Mouse (Mus musculus) liver, embryonic 14.5 days (tissue): Measurements from ENCODE around the gene Ggcx. TPM values are rescaled to one million over a fixed set of nuclear protein-coding genes. Genes with fewer than 3 reads are reported as not detected.

Source experiments
- ATAC-seq: fragments of 200-750 bp; cut with Nextera tagmentation; 2 replicates; pipeline ENCODE4 v1.8.0; 2017; ENCODE audit warnings: moderate number of reproducible peaks, mild to moderate bottlenecking, moderate library complexity; ENCODE audit not compliant: insufficient read depth
- DNase-seq, 3 experiments: peaks; one replicate each; pipeline ENCODE4 v3.0.0-alpha.2; 2012 to 2013; ENCODE audit warnings: low read depth in 3 of 3, low spot score in 3 of 3
- H3K27ac ChIP-seq: fragments of 300-500 bp; sonication (generic); 2 replicates; pipeline ENCODE4 v1.5.1; 2014; ENCODE audit warnings: moderate library complexity, mild to moderate bottlenecking, control low read depth, inconsistent platforms
- H3K27me3 ChIP-seq: fragments of 300-500 bp; sonication (generic); 2 replicates; pipeline ENCODE4 v1.6.1; 2014; ENCODE audit warnings: mild to moderate bottlenecking, low read length, moderate library complexity; ENCODE audit not compliant: control insufficient read depth, insufficient read depth
- H3K36me3 ChIP-seq: fragments of 300-500 bp; sonication (generic); replicated peaks from 2 replicates; pipeline ENCODE4 v1.6.1; 2014; ENCODE audit warnings: low read depth; ENCODE audit not compliant: control insufficient read depth, insufficient read depth
- H3K4me1 ChIP-seq, 2 experiments: fragments of 200-500 bp in 1 of 2; fragments of 300-500 bp in 1 of 2; sonication (generic) in 1 of 2; replicated peaks; 2 replicates each; pipeline ENCODE4 v1.6.1; 2012 to 2014; ENCODE audit warnings: antibody characterized with exemption in 1 of 2, inconsistent platforms in 1 of 2, low read length in 1 of 2; ENCODE audit not compliant: control insufficient read depth in 2 of 2, insufficient read depth in 2 of 2
- H3K4me2 ChIP-seq: fragments of 300-500 bp; sonication (generic); 2 replicates; pipeline ENCODE4 v1.6.1; 2014; ENCODE audit warnings: low read depth, mild to moderate bottlenecking, control low read depth, moderate library complexity
- H3K4me3 ChIP-seq, 2 experiments: fragments of 200-500 bp in 1 of 2; fragments of 300-500 bp in 1 of 2; sonication (generic) in 1 of 2; 2 replicates each; pipeline ENCODE4 v1.5.1; 2012 to 2014; ENCODE audit warnings: low read depth in 2 of 2, low read length in 2 of 2, mild to moderate bottlenecking in 2 of 2, control low read depth in 1 of 2, inconsistent platforms in 1 of 2, moderate library complexity in 1 of 2; ENCODE audit not compliant: insufficient read depth in 1 of 2
- H3K9ac ChIP-seq: fragments of 300-500 bp; sonication (generic); replicated peaks from 2 replicates; pipeline ENCODE4 v1.6.1; 2014; ENCODE audit warnings: mild to moderate bottlenecking, control low read depth, moderate library complexity
- H3K9me3 ChIP-seq: fragments of 300-500 bp; sonication (generic); 2 replicates; pipeline ENCODE4 v1.6.1; 2016; ENCODE audit warnings: low read length, mixed read lengths; ENCODE audit not compliant: control insufficient read depth
- CTCF ChIP-seq: IDR thresholded peaks from 2 replicates; pipeline ENCODE4 v1.5.1; 2016; ENCODE audit warnings: antibody characterized with exemption, low read depth, control low read depth
- EP300 ChIP-seq: IDR thresholded peaks from 2 replicates; pipeline ENCODE4 v1.6.1; 2016; ENCODE audit warnings: antibody characterized with exemption, low read depth
- WGBS: fragments of 180-500 bp; shearing (Covaris S2); extraction: QIAGEN DNeasy Blood & Tissue Kit; methylation state at CpG from one replicate; pipeline ENCODE4 v1.1.7; 2014; ENCODE audit not compliant: insufficient replicate concordance; 5-methylcytosine and 5-hydroxymethylcytosine counted together
- polyA plus RNA-seq, 2 experiments: library from polyadenylated mRNA; depleted of rRNA in 1 of 2; stranded (reverse) in 1 of 2; unstranded in 1 of 2; fragments of >200 nt; fragmentation: Nextera tagmentation in 1 of 2; extraction: Ambion mirVana in 1 of 2; gene quantifications; 2 replicates each; pipeline versions ENCODE4 v1.2.1 to v1.2.3; 2012 to 2014

Gene Ggcx
- polyA plus RNA-seq, 2 experiments: 5.7 to 11.3 TPM

DNA sequence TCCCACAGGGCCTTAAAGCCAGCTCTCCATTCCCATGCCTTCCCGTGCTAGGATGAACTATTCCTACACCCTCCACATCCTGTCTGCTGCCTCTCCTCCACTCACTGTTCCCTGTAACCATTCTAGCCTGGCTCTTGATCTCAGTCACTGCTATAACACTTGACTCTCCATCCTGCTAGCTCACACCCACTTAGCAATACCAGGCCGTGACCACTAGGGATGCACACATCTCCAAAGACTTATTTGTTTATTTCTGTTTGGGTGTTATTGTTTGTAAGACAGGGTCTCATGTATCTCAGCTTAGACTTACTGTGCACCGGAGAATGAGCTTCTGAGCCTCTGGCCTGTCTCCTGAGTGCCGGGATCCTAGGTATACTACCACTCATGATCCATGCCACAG is 44.6 kb upstream of the Ggcx start:
- TF ChIP-seq EP300 (no peak), CTCF (peak; percentile 49)
- peaks cover 9% of the 10 kb centered on the region; the same call in 1 of the 2 replicates for H3K36me3 ChIP-seq
- H3K27me3 ChIP-seq: no peaks in the 10 kb centered on the region
- no peak for DNase-seq
- no peak overlapping the region for H3K9ac ChIP-seq
- H3K4me3 ChIP-seq: no peak overlapping the region
- WGBS: 74% methylated on average over 4 of the region's 4 CpGs
- H3K4me1 ChIP-seq: peaks cover 6 to 33% of the 10 kb centered on the region in 2 experiments
- no peak overlapping the region for H3K4me2 ChIP-seq
- no peaks in the 10 kb centered on the region for H3K9me3 ChIP-seq
- H3K27ac ChIP-seq: no peak overlapping the region
- no peak for ATAC-seq

DNA sequence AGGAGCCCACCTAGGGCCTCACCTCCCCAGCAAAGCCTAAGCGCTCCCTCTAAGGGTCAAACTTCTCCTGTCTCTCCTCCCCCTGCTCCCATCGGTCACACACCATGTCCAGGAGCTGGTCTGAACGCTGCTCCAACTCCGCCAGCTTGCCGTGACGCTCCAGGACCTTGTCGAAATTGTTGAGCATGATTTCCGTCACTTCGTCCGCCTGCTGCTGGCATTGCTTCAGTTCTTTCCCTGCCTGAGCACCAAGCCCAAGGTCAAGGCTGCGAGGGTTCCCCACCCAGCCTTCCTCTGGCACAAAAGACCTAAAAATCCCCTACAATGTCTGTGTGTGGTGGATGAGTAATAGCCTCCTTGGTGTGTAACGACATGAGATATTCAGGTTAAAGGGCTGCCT is 44.0 kb upstream of the Ggcx start:
- Histone ChIP-seq H3K4me3 (no peak overlapping the region), H3K4me2 (no peak overlapping the region), H3K27ac (no peak overlapping the region), H3K9me3 (no peaks in the 10 kb centered on the region), H3K4me1 (peaks cover 12 to 38% of the 10 kb centered on the region in 2 experiments), H3K27me3 (no peaks in the 10 kb centered on the region), H3K9ac (no peak overlapping the region), H3K36me3 (peaks cover 9% of the 10 kb centered on the region; the same call in 1 of the 2 replicates)
- no peak for TF ChIP-seq CTCF
- no peak for TF ChIP-seq EP300
- DNase-seq (no peak), ATAC-seq (no peak)
- 79% methylated on average over 12 of the region's 12 CpGs for WGBS

DNA sequence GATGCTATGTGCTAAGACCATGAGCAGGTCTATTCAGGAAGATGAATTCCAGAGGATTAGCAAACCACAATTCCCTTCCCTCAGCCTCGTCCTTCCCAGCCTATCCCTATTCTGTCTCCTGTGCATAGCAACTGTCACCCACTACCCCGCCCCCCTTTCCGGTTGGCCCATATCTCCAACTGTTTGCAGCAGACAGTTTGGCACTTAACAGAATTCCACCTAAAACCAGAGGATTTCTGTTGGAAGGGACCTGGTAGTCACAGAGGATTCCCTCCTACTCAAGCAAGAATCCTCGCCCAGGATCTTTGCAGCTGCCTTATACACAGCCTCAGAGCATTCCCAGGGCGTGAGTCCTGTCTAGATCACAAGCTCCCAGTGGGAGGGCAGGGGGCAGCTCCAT is 43.0 kb upstream of the Ggcx start:
- H3K27ac ChIP-seq: no peak overlapping the region
- H3K4me2 ChIP-seq: no peak overlapping the region
- H3K27me3 ChIP-seq: no peaks in the 10 kb centered on the region
- no peak for DNase-seq
- WGBS: 62% methylated on average over 5 of the region's 5 CpGs
- ATAC-seq: no peak
- TF ChIP-seq EP300 (no peak), CTCF (no peak)
- H3K4me3 ChIP-seq: no peak overlapping the region
- H3K9me3 ChIP-seq: no peaks in the 10 kb centered on the region
- H3K9ac ChIP-seq: no peak overlapping the region
- H3K36me3 ChIP-seq: peaks cover 9% of the 10 kb centered on the region; the same call in 1 of the 2 replicates
- H3K4me1 ChIP-seq: peaks cover 14 to 40% of the 10 kb centered on the region in 2 experiments

- peaks cover 9% of the 10 kb centered on the region; the same call in 1 of the 2 replicates for H3K36me3 ChIP-seq
- no peak overlapping the region for H3K4me2 ChIP-seq
- DNase-seq (no peak), ATAC-seq (no peak)
- H3K9ac ChIP-seq: no peak overlapping the region
- no peak overlapping the region for H3K27ac ChIP-seq
- H3K9me3 ChIP-seq: no peaks in the 10 kb centered on the region
- peaks cover 14 to 40% of the 10 kb centered on the region in 2 experiments for H3K4me1 ChIP-seq
- no peak overlapping the region for H3K4me3 ChIP-seq
- no peak for TF ChIP-seq EP300
- no peaks in the 10 kb centered on the region for H3K27me3 ChIP-seq
- WGBS: 54% methylated on average over 1 of the region's 1 CpGs
Measured at GRCm38 (mm10) chr6:72371571-72371970, 42.5 kb upstream of the Ggcx start.

- Histone ChIP-seq H3K4me2 (no peak overlapping the region), H3K9me3 (no peaks in the 10 kb centered on the region), H3K4me1 (peaks cover 14 to 42% of the 10 kb centered on the region in 2 experiments), H3K27ac (no peak overlapping the region), H3K4me3 (no peak overlapping the region), H3K9ac (no peak overlapping the region), H3K36me3 (peaks cover 9% of the 10 kb centered on the region; the same call in 1 of the 2 replicates), H3K27me3 (no peaks in the 10 kb centered on the region)
- WGBS: 87% methylated on average over 4 of the region's 4 CpGs
- no peak for DNase-seq
- TF ChIP-seq EP300 (no peak), CTCF (no peak)
- no peak for ATAC-seq
Measured at GRCm38 (mm10) chr6:72373184-72373583, 40.9 kb upstream of the Ggcx start.
